Mouse (Mus musculus): ENCODE results near the gene Qrich2.
"Not testable (repeated sequence)": the region's sequence is repeated elsewhere in the genome, so short reads cannot be mapped to it uniquely, and the experiment has no call there.

Gene Qrich2

DNA sequence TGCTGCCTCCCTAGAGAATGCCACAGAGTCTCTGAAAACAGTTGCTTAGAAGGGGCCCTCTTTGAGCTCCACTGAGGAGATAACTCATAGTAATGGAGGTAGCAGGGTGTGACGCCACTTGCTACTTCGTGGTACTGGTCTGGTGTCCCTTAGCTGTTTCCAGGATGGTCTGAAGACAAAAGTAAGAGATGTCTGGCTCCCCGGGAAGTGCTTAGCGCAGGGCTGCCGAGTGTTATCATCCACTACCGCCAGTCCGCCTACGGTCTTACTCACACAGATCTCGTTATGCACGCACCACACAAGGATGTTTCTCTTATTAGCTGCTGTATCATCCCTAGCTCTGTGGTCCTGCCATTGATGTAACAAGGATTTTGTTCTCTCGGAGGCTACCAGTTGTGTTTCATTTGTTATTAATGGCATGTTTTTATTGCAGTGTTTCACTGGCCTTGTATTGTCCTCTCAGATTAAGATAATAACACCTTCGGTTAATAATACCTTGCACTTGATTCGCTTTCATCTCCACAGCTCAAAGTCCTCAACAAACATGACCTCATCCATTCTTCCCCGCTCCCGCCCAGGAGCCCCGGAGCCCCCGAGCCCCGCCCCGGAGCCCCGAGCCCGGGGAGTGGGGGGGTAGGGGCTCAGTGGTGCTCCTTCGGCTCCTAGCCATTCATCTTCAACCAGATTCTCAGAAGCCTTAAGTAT is 35.2 kb downstream of the Qrich2 start:
- peak; percentile 45 for DNase-seq (ENCODE audit: low spot score)

DNA sequence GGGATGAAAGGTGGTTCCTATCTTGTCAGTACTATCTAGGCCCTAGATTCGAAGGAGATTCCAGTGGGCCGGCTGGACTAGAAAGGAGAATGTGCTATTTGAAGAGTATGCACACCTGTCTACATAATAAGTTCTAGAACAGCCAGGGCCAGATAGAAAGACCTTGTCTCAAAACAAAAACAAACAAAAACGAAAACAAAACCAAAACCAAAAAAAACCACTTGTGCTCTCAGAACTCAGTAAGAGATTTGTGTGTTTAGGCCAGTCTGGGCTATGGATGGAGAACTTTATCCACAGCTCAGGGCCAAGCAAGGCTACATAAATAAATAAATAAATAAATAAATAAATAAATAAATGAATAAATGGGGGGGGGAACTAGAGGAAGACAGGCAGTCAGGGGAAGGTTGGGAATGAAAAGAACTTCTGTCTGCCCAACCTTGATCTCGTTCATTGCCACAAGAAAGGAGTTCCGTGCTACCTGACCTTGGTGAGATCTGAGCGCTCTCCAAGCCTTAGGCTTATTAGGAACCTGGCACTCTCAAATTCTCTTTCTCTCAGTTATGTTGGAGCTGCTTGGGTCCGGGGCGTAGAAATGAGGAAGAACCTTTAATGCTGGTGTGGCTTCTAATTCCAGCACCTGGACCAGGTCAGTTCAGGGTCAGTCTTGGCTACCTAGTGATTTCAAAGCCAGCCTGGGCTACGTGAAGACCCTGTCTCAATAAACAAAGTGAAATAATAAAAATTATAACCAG is 36.0 kb downstream of the Qrich2 start:
- no peak for DNase-seq (ENCODE audit: low spot score)

DNA sequence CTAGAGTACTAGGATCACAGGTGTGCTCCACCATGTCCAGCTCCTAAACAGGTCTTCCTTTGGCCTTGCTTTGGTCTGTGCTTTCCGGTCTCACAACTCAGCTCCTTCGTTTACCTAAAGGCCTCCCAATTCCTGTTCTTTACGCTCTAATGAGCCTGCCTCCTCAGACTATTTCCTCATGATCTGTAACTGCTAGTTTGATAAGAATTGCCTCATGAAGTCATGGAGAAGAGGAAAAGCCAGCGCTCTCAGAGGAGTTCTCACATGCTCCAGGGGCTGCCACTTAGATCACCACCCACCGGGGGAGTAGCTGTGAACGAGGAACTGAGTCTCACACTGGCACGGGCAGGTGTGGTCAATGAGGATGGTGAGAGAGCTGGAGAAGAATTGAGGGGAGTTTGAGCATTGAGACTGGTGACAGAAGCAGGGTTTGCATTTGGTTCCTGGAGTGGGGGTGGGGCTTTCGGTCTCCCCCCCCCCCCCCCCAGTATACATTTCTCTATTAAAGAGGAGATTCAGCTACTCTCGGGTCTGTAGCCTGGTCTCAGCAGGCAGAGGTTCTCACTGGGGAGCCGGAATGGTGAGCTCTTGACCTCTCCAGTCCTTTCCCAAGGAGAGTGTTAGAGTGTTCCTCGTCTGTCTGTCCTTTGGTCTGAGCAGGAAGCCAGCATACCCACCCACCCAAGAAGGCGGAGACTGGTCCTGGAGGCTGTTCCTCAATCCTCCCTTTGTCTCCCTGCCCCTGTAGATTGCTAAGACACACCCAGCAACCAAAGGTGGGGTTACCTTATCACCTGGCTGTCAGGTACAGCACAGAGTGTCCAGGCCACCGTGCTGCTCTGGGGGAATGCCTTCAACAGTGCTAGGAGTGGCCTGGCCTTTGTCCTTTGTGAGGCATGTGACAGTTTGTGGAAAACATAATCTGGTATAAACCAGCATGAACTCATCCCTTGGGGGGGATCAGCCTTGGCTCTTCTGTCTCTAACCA is 36.9 kb downstream of the Qrich2 start:
- DNase-seq (ENCODE audit: low spot score) = no peak

DNA sequence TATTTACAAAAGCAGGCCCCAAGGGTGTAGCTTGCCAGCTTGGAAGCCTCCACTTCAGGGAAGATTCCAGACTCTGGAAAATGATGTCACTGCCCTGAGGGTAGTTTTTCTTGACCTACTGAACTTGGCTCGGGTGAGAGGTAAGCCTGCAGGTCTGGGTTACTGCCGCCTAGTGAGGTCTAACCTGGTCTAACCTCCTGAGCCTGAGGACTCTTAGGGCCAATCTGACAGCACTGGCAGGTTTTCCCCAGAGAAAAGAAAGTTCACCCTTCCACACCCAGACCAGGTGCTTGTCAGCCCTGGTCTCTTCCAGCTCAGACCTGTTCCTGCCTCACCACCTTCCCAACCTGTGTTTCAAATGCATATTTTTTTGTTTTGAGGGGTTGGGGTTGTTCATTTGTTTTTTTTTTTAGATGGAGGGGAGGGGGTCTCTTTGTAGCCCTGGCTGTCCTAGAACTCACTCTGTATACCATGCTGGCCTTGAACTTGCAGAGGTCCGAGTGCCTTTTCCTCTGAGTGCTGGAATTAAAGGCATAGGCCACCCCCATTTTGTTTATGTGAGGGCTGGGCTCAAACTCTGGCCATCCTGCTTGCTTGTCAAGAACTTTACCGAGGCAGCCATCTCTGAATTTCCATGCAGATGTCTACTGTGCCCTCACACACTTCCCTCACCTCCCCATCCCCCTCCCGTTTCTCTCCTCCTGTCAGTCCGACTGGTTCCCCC is 39.0 kb downstream of the Qrich2 start:
- no peak for DNase-seq (ENCODE audit: low spot score)

DNA sequence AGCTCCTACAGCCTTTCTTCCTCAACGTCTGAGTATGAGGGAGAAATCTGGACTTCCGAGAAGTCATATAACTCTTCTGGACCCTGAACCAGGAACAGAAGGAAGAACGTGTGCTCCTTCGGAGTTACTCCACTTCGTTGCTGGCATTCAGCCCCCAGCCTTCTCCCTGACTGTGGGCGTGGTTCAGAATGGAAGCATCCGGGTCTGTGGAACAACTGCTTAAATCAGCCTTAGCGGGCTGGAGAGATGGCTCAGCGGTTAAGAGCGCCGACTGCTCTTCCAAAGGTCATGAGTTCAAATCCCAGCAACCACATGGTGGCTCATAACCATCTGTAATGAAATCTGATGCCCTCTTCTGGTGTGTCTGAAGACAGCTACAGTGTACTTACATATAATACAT is 39.7 kb downstream of the Qrich2 start:
- not testable (repeated sequence) for DNase-seq (ENCODE audit: low spot score)

DNA sequence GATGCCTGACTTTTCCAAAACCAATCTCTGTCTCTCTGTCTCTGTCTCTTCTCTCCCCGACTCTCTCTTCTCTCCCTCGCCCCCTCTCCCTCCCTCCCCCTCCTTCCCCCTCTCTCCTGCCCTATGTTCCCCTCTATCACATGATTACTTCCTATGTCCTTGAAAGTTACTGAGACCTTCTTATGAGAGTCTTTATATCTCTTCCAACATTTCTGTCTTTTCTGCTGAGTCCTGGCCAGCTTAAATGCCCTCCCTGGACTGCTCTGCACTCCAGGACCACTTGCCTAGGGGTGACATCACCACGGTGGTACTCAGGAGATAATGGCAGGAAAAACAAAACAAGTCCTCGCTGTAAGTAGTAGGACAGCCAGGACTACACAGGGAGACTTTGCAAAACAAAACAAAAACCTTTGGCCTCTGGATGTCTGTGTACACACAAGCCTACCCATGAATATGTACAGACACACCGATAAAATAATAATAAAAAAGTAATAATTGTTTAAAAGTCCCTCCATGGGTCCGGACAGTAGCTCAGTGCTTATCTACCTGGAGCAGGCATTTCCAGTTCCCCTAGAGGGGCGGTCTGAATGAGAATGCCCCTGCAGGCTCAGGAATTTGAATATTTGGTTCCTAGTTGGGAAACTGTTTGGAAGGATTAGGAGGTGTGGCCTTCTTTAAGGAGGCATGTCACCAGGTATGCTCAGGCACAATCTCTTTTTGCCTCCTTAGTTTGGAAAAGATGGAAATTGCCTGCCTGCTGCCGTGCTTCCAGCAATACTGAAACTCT is 41.2 kb downstream of the Qrich2 start:
- DNase-seq (ENCODE audit: low spot score) = no peak

DNA sequence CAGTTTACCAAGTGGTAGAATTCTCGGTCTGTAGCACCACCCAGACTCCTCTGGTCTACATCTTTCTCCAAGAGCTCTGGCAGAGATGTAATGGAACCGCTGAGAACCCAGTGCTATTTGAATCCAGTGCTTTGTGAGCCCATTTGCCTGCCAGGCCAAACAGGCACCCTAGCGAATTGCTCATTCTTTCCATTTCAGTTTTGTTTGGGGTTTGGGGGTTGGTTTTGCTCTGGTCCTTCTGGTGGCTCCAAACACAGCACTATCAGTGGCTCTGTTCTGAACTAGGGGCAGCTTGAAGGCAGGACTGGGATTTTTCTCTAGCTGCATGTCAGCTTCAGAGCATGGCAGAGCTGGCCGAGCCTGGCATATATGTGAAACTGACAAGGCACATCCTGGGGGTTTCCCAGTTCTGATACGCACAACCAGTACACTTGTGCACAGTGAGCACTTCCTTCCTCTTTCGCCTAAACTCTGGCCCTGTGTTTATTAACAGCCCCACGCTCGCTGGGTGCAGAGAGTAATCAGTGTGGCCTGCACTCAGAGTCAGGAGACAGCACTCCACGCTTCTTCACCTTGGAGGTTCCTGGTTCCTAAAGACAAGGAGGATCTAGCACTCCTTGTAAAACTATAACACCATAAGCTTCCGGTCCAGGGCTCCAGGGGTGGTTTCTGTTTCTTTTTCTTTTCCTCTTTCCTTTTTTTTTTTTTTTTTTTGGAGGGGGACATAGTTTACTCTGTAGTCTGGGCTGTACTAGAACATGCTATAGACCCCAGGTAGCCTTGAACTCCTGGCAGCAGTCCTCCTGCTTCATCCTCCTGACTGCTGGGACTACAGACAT is 42.0 kb downstream of the Qrich2 start:
- no peak for DNase-seq (ENCODE audit: low spot score)

DNA sequence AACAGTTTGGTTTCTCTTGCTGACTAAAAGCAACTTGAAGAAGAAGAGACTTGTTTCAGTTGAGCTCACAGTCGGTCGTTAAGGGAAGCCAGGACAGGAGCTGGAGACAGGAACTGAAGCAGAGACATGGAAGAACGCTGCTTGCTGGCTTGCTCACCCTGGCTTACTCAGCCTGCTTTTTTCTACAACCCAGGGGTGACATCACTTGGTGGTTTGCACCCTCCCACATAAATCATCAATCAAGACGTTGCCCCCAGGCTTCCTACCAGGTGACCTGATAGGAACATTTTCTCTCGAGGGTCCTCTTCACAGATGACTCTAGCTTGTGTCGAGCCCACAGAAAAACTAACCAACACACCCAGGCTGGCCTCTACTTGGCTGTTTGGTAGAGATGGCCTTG is 42.8 kb downstream of the Qrich2 start:
- DNase-seq (ENCODE audit: low spot score) = no peak

DNA sequence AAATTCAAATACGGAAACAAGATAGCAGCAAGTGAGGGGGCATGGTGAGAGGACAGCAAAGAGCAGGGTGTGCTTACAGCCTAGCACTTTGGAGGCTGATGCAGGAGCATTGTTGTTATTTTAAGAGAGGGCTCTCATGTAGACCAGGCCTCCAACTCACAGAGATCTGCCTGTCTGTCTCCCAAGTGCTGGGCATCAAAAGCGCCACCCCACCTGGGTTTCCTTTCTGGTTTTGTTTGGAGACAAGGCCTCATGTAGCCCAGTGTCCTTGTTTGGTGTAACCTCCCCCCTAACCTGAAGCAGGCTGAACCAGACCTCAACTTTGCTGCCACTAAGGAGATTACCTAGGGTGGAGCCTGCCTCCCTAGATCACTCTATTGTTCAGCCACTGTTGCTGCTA is 43.5 kb downstream of the Qrich2 start:
- no peak for DNase-seq (ENCODE audit: low spot score)

DNA sequence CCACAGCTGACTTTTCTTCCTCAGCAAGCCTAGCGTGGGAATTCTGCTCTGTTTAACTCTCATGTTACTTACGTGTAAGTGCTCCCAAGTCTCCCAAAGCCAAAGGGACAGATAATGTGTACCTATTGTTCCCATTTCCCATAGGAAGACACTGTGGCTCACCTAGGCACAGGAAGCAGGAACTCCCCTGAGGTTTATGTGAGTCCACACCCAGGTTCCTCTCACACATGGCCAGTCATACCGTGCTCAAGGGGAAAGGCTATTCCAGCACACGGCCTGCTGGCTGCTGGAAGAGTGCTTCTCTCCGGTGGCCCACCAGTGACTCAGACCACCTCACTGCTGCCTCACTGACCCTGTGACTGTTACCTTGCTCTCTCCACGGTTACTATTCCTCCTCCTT is 44.9 kb downstream of the Qrich2 start:
- no peak for DNase-seq (ENCODE audit: low spot score)

DNA sequence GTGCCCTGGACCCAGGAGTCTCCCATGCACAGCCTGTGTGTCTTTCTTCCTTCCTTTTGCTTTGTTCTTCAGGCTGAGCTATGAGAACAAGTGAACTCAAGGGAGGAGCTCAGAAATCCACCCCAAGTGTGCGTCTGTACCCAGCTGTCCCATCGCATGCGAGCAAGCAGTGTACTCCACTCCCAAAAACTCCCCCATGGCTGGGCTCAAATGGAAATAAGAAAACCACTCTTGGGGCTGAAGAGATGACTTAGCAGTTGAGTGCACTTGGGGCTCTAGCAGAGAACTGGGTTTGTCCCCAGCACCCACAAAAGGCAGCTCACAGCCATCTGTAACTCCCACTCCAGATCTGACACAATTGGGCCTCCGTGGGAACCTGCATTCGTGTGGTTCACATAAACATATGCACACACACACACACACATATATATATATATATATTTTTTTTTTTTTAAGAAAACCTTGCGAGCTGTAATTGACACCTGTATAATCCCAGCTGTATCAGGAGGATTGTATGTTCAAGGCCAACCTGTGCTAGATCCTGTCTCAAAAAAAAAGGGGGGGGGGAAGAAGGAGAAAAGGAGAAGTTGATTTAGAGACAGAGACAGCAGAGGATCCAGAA is 47.1 kb downstream of the Qrich2 start:
- no peak for DNase-seq (ENCODE audit: low spot score)

DNA sequence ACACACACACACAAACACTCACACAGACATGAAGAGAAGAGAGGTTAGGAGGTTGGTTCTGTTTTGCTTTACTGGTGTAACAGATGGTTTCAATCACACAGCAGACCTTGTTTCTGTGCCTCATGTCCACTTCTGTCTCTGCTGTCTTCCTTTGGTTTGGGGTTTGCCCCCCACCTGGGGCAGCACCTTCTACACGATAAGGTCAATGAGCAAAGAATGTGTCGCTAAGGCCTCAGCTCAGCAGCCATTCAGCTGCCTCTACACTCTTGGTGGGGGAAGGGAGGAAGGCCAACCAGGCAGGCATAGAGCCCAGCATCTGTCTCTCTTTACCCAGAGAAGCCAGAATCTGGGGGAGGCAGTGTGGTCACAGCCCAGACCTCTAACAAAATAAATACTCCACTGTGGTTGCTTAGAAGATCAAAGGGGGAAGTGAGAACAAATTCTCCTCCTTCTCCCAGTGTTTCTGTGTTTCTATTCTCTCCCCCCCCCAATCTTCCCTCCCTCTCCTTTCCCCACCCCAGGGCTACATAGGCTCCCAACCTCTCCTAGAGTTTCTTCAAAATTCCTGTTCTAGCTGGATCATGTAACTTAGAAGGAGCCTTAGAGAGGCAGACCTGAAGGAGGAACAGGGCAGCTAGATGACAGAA is 47.7 kb downstream of the Qrich2 start:
- DNase-seq (ENCODE audit: low spot score) = no peak

DNA sequence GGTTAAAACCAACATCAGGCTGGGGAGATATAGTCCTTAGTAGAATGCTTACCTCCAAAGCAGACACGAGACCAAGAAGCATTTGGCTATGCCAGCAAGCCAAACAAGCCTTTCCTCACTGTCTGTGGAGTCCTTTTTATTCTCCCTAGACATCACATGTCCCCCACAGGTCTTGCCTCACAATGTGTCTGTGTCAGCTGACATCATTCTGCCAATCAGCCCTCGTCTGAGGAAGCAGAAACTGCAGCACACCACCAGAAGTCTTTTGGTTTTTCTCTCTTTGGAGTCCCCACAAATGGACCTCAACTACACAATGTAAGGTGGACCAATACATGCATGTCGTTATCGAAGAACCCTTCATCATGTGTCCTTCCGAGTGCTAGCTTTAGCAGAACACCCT is 49.0 kb downstream of the Qrich2 start:
- DNase-seq (ENCODE audit: low spot score) = no peak

DNA sequence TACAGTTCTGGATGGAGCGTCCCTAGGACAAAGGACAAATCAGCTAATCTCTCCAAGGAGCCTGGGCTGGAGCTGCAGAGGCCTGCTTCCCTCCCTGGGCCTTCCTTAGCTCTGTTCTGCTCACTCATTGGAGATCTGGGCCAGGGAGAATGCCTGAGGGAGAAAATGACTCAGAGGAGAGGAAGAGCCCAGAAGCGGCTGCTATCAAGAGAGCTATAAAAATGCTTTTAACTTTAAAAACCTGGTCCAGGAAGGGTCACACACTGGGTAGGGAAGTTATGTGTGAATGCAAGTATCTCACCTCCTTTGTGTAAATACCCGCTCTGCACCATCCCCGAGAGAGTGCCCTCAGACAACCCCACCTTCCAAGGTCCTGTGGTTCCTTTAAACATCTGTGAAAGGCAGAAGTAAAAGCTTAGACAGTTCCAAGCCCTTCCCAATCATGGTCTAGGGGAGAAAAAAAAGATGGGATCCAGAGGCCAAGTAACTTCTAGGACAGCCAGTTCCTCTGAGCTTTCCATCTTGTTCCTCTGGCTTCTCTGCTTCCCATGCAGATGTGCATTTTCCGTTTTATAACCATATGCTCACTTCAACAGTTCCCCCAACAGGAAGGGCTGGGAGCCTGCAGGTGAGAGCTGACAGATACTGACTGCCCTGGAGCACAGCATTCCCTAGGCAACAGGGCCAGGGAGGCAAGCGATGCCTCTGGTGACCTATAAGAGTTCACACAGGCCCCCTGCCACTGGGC is 49.7 kb downstream of the Qrich2 start:
- no peak for DNase-seq (ENCODE audit: low spot score)

DNA sequence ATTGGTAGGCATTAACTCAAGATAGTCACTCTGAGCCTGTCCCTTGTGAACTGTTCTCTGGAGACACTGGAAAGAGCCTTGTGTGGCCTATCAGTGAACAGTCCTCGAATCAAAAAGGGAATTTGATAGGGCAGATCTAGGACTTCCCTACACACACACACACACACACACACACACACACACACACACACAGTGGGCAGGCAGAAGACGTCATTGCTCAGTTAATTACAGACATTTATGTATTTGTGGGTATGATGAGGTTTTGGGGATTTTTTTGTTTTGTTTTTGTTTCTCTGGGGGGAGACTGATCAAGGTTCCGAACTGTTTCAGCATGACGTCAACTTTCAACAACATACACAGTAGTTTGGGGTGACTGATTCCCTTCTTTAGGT is 52.4 kb downstream of the Qrich2 start:
- DNase-seq (ENCODE audit: low spot score) = no peak

DNA sequence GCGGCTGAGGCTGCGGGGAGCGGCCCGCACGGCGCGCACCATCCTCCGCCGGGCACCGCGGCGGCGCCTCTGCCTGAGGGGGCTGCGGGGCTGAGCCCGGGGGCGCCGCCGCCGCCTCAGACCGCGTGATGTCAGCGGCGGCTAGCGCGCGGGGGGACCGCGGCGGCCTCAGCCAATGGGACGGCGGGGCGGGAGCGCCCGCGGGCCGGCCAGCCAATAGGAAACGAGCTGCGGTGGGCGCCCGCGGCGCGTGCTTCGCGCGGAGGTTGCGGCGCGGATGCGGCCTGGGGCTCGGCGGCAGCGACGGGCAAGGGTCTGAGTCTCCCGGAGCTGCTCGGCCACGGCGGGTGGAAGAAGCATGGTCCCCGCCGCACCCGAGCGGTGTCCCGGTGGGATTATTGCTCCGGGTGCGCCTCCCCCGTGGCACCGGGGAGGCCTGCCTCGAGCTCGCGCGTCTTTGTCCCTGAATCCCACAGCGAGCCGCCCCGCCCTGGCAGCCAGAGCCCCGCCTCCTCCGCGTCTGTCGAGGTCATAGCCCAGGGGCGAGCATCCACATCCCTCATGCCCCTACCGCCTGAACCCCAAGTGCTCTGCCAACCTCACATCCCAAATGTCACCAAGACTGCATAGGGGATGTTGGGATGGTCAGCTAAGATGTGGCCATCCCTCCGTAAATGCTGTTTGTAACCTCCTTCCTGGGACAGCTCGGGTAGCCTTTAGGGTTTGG is 53.0 kb downstream of the Qrich2 start, which contains the start of gene Rnf157:
Gene Rnf157, minus strand, starts transcription at position 129 of the 727 bp plus-strand sequence.
- DNase-seq (ENCODE audit: low spot score) = peak; percentile 71

DNA sequence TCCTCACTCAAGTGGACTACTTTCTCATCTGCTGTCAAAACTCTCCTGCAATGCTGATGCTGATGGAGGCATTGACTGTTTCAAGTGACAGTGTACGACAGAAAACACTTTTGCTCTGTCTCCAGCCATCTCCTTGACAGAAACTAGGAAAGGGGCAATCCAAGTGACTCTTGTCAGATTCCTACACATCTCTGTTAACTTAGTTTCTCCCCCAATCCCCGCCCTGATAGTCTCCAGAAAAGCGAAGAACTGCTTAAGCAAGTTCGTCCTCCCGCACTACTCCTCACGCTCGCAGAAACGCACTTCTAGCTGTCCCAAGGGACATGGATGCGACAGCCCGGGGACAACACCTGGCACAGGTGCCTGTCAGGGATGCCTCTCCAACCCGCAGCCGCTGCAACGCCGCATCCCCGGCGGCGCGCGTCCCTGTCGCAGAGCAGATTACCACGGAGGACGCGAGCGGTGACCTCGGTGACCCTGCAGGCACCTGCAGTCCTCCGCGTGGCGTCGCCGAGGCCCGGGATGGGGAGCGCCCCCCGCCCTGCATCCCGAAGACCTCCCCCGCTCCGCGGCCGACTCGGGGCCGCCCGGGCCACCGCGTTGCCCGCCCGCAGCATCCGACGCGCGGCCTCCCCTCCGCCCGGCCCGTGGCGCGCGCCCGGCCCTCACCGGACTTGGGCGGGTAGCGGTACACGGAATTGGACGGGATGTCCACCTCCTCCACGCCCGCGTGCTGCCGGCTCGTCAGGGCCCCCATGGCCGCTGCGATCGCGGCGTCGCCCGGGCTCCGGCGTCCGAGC is 53.8 kb downstream of the Qrich2 start:
- no peak for DNase-seq (ENCODE audit: low spot score)

All from MN1 (cell line).